Mouse (Mus musculus) CH12.LX (cell line): ENCODE measurements around the gene Pum2.

Source experiments
- EP300 ChIP-seq: IDR thresholded peaks from 2 replicates; pipeline ENCODE4 v1.6.1; 2011; ENCODE audit warnings: low read length, improper control_type of control experiment
- JUND ChIP-seq: conservative IDR thresholded peaks from 2 replicates; pipeline ENCODE4 v1.6.1; 2011; ENCODE audit warnings: low read depth, low read length, improper control_type of control experiment
- RAD21 ChIP-seq: IDR thresholded peaks from 2 replicates; pipeline ENCODE4 v1.6.1; 2011; ENCODE audit warnings: low read depth, mild to moderate bottlenecking, low read length, improper control_type of control experiment, moderate library complexity

GRCm38 (mm10) chr12:8716093-8716492, 42.2 kb downstream of the Pum2 start:
- TF ChIP-seq RAD21 (no peak), JUND (no peak), EP300 (no peak)
